Mouse (Mus musculus) heart, embryonic 14.5 days (tissue): ENCODE measurements at regions not wholly inside any gene's neighbourhood (a gene's known extent, or its start where the extent isn't known, plus 50 kb on each side); places are given as distances from the start of the nearest gene placed in this dataset.

Experiments used
- ATAC-seq: fragments of 200-750 bp; cut with Nextera tagmentation; 2 replicates; pipeline ENCODE4 v1.8.0; 2017; ENCODE audit warnings: low read depth, moderate TSS enrichment; ENCODE audit not compliant: insufficient number of reproducible peaks, insufficient read depth, low FRiP score
- H3K27ac ChIP-seq, 2 experiments: fragments of 200-500 bp in 1 of 2; fragments of 300-500 bp in 1 of 2; sonication (generic) in 1 of 2; replicated peaks in 1 of 2; 2 replicates each; pipeline ENCODE4 v1.5.1; 2012 to 2014; ENCODE audit warnings: low read depth in 2 of 2, low read length in 2 of 2, control low read depth in 1 of 2, mild to moderate bottlenecking in 1 of 2, mixed read lengths in 1 of 2; ENCODE audit not compliant: control insufficient read depth in 1 of 2, insufficient read depth in 1 of 2
- H3K27me3 ChIP-seq: fragments of 300-500 bp; sonication (generic); 2 replicates; pipeline ENCODE4 v1.6.1; 2014; ENCODE audit warnings: mild to moderate bottlenecking, low read length, control low read depth; ENCODE audit not compliant: control insufficient read depth, insufficient read depth
- H3K36me3 ChIP-seq: fragments of 300-500 bp; sonication (generic); 2 replicates; pipeline ENCODE4 v1.6.1; 2014; ENCODE audit warnings: mild to moderate bottlenecking, control low read depth, low read length, mixed read lengths; ENCODE audit not compliant: control insufficient read depth, insufficient read depth
- H3K4me1 ChIP-seq, 2 experiments: fragments of 200-500 bp in 1 of 2; fragments of 300-500 bp in 1 of 2; sonication (generic) in 1 of 2; 2 replicates each; pipeline ENCODE4 v1.6.1; 2012 to 2014; ENCODE audit warnings: low read length in 2 of 2, control low read depth in 1 of 2, mixed read lengths in 1 of 2; ENCODE audit not compliant: control insufficient read depth in 2 of 2, insufficient read depth in 2 of 2
- H3K4me2 ChIP-seq: fragments of 300-500 bp; sonication (generic); 2 replicates; pipeline ENCODE4 v1.6.1; 2014; ENCODE audit warnings: mild to moderate bottlenecking, low read length
- H3K4me3 ChIP-seq, 2 experiments: fragments of 200-500 bp in 1 of 2; fragments of 300-500 bp in 1 of 2; sonication (generic) in 1 of 2; 2 replicates each; pipeline ENCODE4 v1.5.1; 2012 to 2014; ENCODE audit warnings: low read length in 2 of 2, mild to moderate bottlenecking in 2 of 2, control low read depth in 1 of 2, low read depth in 1 of 2, moderate library complexity in 1 of 2; ENCODE audit not compliant: control insufficient read depth in 1 of 2, insufficient read depth in 1 of 2
- H3K9ac ChIP-seq: fragments of 300-500 bp; sonication (generic); 2 replicates; pipeline ENCODE4 v1.6.1; 2014; ENCODE audit warnings: mild to moderate bottlenecking, low read length
- H3K9me3 ChIP-seq: fragments of 300-500 bp; sonication (generic); 2 replicates; pipeline ENCODE4 v1.6.1; 2016; ENCODE audit warnings: low read length, control low read depth; ENCODE audit not compliant: control insufficient read depth
- whole genome bisulfite sequencing: fragments of 180-500 bp; shearing (Covaris S2); extraction: QIAGEN DNeasy Blood & Tissue Kit; methylation state at CpG from one replicate; pipeline ENCODE4 v1.1.7; 2014; 5-methylcytosine and 5-hydroxymethylcytosine counted together

DNA sequence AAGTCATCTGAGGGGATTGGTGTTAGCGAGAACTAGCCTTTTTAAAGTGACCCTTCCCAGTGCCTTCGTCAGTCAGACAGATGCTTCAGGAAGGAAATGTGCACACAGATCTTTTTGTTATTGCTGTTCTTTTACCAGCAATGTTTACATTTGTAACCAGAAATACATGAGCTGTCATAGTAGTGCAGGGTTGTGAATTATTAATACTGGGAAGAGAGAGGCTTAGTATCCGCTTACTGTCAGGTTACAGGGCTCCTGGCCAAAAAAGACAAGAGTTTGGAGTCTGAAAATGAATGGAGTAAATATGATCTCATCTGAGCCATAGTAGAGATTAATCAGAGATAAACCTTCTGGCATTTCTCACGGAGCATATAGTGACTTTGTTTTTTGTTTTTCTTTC, 178.3 kb upstream of the Kcnj16 start:
- no peak for ATAC-seq

DNA sequence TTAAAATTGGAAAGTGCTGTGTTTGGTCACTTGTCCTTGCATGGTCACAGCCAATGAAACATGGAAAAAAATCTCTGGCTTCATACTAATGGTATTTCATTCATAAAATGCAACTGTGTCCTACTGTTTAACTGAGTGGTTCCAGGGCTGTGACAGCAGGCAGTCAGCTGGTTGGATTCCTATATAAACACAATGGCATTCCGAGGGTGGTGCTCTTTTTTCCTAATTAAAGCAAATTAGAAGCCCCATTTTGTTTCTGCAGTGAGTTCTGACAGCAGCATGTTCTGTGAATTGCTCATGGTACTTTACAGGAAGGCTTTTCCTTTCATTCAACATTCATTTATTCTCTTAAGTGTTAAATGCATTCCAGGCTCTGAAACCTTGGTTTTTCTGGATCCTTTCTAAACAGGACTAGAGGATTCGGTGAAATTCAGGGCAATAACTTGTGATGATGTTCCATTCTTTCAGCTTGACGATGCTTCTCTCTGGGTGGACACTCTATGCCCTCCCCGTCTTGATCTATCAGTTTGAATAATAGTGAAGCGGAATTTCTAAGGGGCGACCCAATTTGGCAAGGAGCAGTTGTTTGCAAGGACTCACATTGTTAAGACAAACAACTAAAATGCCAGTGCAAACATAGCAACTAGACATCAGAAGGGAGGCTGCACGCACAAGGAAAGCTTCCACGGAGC, 167.8 kb upstream of the Kcnj16 start:
- Histone ChIP-seq H3K4me3 (no peak overlapping the region), H3K36me3 (no peaks in the 10 kb centered on the region), H3K27ac (no peak overlapping the region), H3K9ac (no peak overlapping the region), H3K27me3 (no peaks in the 10 kb centered on the region), H3K4me2 (no peak overlapping the region), H3K4me1 (no peaks in the 10 kb centered on the region), H3K9me3 (no peaks in the 10 kb centered on the region)
- WGBS: 71% methylated on average over 8 of the region's 8 CpGs
- no peak for ATAC-seq

More for the DNA sequence above, 178.3 kb upstream of the Kcnj16 start:
- Histone ChIP-seq H3K27me3 (no peaks in the 10 kb centered on the region), H3K27ac (no peak overlapping the region), H3K9me3 (peaks cover 6% of the 10 kb centered on the region; the same call in 1 of the 2 replicates), H3K4me3 (no peak overlapping the region), H3K4me1 (no peaks in the 10 kb centered on the region), H3K4me2 (no peak overlapping the region), H3K9ac (no peak overlapping the region), H3K36me3 (no peaks in the 10 kb centered on the region)
- WGBS: 55% methylated on average over 4 of the region's 4 CpGs

DNA sequence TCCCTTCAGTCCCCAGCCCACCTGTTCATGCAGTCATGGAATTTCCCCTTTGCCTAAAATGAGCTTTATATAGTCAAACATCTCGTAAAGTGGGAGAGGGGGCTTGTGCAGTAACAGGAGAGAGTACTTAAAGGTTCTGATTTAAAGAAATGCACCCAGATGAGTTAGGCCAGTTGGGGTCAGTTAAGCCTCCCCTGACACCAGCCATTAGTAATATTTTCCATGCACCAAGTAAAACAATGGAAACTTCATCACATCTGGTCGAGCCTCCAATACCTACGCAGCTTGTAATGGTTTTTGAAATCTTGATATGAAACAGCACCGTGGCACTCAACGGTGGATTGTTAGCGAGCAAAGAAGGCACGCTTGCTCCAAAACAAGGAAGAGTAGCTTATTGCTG, 165.8 kb upstream of the Kcnj16 start:
- Histone ChIP-seq H3K27ac (no peak overlapping the region), H3K4me2 (no peak overlapping the region), H3K9me3 (no peaks in the 10 kb centered on the region), H3K36me3 (no peaks in the 10 kb centered on the region), H3K27me3 (no peaks in the 10 kb centered on the region), H3K4me3 (no peak overlapping the region), H3K4me1 (no peaks in the 10 kb centered on the region), H3K9ac (no peak overlapping the region)
- 76% methylated on average over 7 of the region's 7 CpGs for WGBS
- no peak for ATAC-seq

DNA sequence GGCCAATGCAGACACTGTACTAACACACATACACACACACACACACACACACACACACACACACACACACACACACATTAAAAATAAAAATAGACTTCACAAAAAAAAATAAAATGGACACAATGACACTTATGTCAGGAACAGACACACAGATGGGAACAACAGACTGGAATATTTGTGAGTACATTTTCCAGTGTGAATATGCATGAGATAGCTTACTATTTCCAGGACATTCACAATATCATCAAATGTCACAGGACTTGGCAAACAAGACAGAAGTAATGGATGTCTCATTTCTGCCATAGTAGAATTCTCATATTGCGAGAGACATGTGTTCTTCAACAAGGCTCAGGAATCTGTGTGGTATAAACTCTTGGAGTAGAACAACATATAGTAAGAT, 163.8 kb upstream of the Kcnj16 start:
- H3K9me3 ChIP-seq: no peaks in the 10 kb centered on the region
- WGBS: 84% methylated on average over 1 of the region's 1 CpGs
- no peak overlapping the region for H3K4me3 ChIP-seq
- ATAC-seq: no peak
- no peak overlapping the region for H3K9ac ChIP-seq
- no peaks in the 10 kb centered on the region for H3K27me3 ChIP-seq
- no peak overlapping the region for H3K27ac ChIP-seq
- no peak overlapping the region for H3K4me2 ChIP-seq
- H3K4me1 ChIP-seq: no peaks in the 10 kb centered on the region
- no peaks in the 10 kb centered on the region for H3K36me3 ChIP-seq

DNA sequence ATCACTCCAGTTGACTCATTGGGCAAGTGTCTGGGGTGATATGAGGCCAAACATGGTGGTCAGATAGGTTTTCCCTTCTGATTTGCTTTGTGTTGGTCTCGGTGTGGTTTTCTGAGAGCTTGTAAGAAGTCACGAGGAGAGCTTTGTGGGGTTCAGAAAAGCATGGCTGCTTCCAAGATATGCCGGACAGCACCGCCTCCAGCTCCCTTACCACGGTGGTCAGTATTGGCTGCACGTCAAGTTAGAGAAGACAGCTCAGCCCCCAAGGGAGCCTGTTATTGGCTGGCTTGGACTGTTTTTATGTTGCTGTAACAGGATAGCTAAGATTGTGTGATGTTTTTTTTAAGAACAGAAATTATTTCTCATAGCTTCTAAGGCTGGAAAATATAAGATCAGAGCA, 154.7 kb upstream of the Kcnj16 start:
- Histone ChIP-seq H3K9ac (no peak overlapping the region), H3K27ac (no peak overlapping the region), H3K9me3 (no peaks in the 10 kb centered on the region), H3K4me2 (no peak overlapping the region), H3K27me3 (no peaks in the 10 kb centered on the region), H3K4me1 (peaks cover 0 to 3% of the 10 kb centered on the region in 2 experiments; a peak in 2 of 4 replicates), H3K36me3 (no peaks in the 10 kb centered on the region), H3K4me3 (no peak overlapping the region)
- WGBS: 82% methylated on average over 6 of the region's 6 CpGs
- no peak for ATAC-seq

DNA sequence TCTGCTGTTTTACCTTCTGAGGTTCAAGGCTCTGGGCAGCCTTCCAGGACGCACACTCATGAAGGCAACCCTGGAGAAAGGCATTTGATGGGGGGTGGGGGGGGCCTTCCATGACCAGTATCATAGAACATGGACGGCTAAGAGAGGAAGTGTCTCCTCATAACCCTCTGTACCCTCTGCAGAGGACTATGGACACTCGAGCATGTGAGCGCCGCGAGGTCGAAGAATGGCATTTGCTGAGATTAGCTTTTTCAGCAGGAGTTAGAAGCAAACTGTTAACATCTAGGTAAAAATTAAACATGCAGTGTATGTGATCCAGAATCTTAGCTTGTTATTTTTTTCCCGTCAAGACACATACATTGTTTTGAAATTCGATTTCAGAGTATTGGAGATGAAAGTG, 153.1 kb upstream of the Kcnj16 start:
- Histone ChIP-seq H3K9ac (no peak overlapping the region), H3K27ac (no peak overlapping the region), H3K9me3 (no peaks in the 10 kb centered on the region), H3K36me3 (no peaks in the 10 kb centered on the region), H3K4me1 (peaks cover 0 to 3% of the 10 kb centered on the region in 2 experiments; a peak in 2 of 4 replicates), H3K4me3 (no peak overlapping the region), H3K27me3 (no peaks in the 10 kb centered on the region), H3K4me2 (no peak overlapping the region)
- WGBS: 89% methylated on average over 9 of the region's 9 CpGs
- ATAC-seq: no peak

DNA sequence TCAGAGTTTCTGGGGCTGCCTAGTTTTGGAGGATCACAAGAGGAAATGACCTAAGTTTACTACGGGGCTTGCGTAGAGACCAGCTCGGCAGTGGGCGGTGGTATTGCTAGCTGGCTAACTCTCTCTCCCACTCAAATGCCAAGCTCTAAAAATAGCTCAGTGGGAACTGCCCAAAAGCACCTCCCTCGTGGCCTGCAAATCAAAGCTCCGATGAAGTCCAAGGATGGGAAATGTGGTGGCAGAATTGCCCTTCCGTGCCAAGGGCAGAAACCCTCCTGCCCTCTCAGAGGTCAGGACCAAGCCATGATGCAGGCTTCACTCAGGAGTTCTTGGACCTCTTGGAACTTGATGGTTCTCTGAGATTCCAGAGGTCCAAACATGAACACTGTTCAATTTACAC, 152.6 kb upstream of the Kcnj16 start:
- H3K27ac ChIP-seq: no peak overlapping the region; a peak in 1 of 4 replicates
- no peak overlapping the region for H3K4me2 ChIP-seq
- H3K9ac ChIP-seq: no peak overlapping the region
- H3K4me3 ChIP-seq: no peak overlapping the region
- peaks cover 0 to 3% of the 10 kb centered on the region in 2 experiments; a peak in 2 of 4 replicates for H3K4me1 ChIP-seq
- ATAC-seq: no peak
- no peaks in the 10 kb centered on the region for H3K27me3 ChIP-seq
- no peaks in the 10 kb centered on the region for H3K9me3 ChIP-seq
- WGBS: 50% methylated on average over 7 of the region's 7 CpGs
- no peaks in the 10 kb centered on the region for H3K36me3 ChIP-seq

DNA sequence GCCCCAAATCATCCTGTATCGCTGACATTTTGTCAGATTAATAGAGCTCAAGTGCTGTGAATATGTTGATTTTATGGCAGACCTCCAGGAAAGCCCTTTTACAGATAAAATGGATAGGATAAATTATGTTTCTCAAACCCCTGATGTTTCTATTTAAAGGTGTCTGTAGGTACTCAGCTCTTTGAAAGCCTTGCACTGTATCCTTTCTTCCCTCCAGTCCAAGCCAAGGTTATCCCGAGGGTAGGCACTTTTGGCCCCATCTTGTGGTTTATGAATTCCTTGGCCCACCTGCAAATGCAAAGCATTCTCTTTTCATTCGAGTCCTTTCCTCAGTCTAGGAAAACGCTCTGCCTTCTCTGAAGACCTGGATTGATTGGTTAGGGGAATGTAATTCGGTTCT, 139.2 kb upstream of the Kcnj16 start:
- Histone ChIP-seq H3K27me3 (no peaks in the 10 kb centered on the region), H3K4me2 (no peak overlapping the region), H3K9me3 (no peaks in the 10 kb centered on the region), H3K9ac (no peak overlapping the region), H3K36me3 (no peaks in the 10 kb centered on the region), H3K27ac (no peak overlapping the region), H3K4me1 (no peaks in the 10 kb centered on the region), H3K4me3 (no peak overlapping the region)
- 62% methylated on average over 5 of the region's 5 CpGs for WGBS
- no peak for ATAC-seq
